Mouse (Mus musculus) adrenal gland (tissue): ENCODE results near the gene Myd88.

Experiments used
- intact Hi-C: fragments of 180-260 bp; cut with DNase I; formaldehyde crosslinking; loops from one replicate; pipeline ENCODE4 v1.15.1; 2025

Gene Myd88

DNA sequence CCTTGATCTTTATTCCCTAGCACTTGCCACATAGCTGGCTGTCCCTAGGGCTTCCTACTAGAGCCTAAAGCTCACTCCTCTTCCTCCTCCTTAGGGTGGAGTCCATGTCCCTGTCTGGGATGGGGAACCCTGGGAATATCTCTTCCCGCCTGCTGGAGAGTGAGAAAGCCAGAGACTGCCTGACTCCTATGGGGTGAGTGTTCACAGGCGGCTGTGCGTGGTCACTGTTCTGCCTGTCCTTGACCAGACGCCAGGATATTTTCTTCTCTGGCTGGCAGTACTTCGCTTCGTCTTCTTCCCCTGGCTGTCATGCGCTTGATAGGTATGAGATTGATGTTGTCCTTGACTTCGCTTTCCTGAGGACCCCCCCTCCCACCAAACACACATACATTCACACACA lies 5.2 kb upstream of the Myd88 start:
- intact Hi-C loops = no loop called here

DNA sequence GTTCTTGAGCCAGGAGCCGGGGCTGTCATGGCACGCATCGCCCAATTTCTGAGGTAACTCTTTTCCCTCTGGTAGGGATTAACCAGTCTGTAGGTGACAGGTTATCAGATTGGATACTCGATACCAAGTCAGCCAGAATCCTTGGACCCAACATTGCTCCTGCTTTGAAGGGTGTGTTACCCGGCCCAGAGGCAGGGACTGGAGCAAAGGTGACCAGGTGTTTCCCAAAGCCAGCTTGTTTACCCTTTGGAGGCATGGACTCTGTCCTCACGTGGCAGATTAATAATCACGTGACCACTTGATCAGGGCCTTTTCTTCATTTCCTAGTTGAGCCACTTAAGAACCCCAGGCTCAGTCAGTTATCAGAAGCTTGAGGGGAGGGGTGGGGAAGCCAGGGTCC lies 1.5 kb upstream of the Myd88 start:
- intact Hi-C loops = no loop called here

- intact Hi-C loops = loop anchor here (2.0 kb wide), 1 partner anchor 17 kb away; the partner anchor contains the start of gene Oxsr1
Observed at GRCm38 (mm10) chr9:119340212-119340580, 1.0 kb downstream of the Myd88 start.

GRCm38 (mm10) chr9:119339558-119340211 lies 1.5 kb downstream of the Myd88 start, which contains the start of gene Acaa1a:
TSS of gene Acaa1a (plus strand) at chr9:119339676.
- intact Hi-C loops = loop anchor here (2.0 kb wide), 1 partner anchor 17 kb away; the partner anchor contains the start of gene Oxsr1

DNA sequence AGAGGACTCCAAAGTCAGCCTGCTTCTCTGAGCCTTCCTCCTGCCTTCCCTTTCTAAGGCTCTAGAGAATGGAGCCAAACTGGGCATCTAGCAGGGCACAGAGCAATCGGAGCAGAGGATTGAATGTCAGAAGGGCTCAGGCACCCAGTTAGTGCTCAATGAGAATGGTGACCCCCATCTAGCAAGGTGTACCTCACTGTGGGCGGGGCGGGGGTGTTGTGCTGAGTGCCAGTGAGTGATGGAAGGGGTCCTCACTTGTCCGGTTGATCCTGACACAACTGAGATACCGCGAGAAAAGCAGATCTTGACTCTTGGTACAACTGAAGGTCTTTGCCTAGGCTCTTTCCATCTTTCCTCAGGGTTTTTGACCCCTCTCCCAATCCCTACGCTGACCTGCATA lies 2.1 kb downstream of the Myd88 start:
- intact Hi-C loops = no loop called here

GRCm38 (mm10) chr9:119338350-119338749 lies 2.9 kb downstream of the Myd88 start:
- intact Hi-C loops = no loop called here

DNA sequence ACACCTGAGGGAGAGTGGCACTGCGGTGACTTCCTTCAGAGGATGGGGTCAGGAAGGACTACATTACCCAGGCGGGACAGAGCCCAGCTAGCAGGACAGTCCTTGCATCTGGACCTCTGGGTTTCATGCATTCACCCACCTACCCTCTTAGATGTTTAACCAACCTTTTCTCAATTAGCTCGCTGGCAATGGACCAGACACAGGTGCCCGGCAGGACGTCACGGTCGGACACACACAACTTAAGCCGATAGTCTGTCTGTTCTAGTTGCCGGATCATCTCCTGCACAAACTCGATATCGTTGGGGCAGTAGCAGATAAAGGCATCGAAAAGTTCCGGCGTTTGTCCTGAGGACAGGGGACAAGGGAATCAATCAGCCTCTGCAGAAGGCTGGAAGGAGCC lies 3.4 kb downstream of the Myd88 start:
- intact Hi-C loops = no loop called here

- intact Hi-C loops = no loop called here
Observed at GRCm38 (mm10) chr9:119335571-119335970, 5.6 kb downstream of the Myd88 start.

GRCm38 (mm10) chr9:119334834-119335233 lies 6.4 kb downstream of the Myd88 start:
- intact Hi-C loops = no loop called here

GRCm38 (mm10) chr9:119334324-119334723 lies 6.9 kb downstream of the Myd88 start:
- intact Hi-C loops = no loop called here

GRCm38 (mm10) chr9:119330186-119330963 lies 10.8 kb downstream of the Myd88 start:
- intact Hi-C loops = no loop called here

DNA sequence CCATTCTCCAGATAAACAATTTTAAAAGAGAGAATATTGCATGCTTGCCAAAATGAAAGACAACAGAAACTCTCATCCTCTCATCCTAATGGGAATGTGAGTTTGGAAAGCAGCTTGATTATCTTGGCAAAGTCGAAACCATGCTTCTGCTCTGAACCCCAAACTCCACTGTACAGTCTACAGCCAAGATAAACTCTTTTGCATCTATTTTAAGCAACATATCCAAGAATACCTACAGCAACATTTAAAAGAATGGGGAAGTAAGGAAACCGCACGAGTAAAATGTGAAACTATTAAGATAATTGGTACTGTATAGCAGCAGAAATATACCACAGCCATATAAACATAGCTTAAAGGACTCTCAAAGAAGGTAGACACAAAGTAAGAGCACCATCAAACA lies 12.7 kb downstream of the Myd88 start:
- intact Hi-C loops = no loop called here

DNA sequence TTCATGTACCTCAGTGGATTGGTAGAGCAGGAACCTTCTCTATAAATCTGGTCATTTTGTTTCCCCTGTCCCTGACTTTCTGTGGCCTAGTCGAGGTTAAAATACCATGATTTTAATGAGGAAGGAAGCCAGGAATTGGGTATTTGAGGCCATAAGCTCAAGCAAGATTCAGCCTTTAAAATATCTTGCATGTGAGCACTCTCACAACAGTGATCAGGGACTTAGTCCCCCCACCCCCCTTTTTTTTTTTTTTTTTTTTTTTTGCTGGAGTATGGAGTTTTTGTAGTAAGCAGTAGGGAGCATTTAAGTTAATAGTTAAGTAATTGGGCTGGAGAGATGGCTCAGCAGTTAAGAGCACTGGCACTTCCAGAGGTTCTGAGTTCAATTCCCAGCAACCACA lies 17.1 kb downstream of the Myd88 start:
- intact Hi-C loops = no loop called here

DNA sequence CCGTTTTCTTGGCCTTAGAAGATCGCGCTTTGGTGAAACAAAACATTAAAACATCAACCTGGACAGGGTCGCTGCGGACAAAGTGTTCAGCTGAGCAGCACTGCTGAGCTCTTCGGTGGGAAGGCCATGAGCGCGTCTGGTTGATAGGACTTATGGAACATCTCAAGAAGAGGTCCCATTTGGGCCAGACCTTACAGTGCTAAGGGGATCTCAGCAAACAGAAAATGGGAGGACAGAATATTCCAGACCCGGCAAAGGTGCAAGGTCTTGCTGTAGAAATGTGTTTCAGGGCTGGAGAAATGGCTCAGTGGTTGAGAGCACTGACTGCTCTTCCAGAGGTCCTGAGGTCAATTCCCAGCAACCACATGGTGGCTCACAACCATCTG lies 18.0 kb downstream of the Myd88 start:
- intact Hi-C loops = loop anchor here (2.0 kb wide), 1 partner anchor 18 kb away; the partner anchor contains the start of gene Myd88

- intact Hi-C loops = loop anchor here (2.0 kb wide), 1 partner anchor 18 kb away; the partner anchor contains the start of gene Myd88
Observed at GRCm38 (mm10) chr9:119322289-119323259, 18.6 kb downstream of the Myd88 start, which contains the start of gene Oxsr1. TSS of gene Oxsr1 (minus strand) at chr9:119322427.

DNA sequence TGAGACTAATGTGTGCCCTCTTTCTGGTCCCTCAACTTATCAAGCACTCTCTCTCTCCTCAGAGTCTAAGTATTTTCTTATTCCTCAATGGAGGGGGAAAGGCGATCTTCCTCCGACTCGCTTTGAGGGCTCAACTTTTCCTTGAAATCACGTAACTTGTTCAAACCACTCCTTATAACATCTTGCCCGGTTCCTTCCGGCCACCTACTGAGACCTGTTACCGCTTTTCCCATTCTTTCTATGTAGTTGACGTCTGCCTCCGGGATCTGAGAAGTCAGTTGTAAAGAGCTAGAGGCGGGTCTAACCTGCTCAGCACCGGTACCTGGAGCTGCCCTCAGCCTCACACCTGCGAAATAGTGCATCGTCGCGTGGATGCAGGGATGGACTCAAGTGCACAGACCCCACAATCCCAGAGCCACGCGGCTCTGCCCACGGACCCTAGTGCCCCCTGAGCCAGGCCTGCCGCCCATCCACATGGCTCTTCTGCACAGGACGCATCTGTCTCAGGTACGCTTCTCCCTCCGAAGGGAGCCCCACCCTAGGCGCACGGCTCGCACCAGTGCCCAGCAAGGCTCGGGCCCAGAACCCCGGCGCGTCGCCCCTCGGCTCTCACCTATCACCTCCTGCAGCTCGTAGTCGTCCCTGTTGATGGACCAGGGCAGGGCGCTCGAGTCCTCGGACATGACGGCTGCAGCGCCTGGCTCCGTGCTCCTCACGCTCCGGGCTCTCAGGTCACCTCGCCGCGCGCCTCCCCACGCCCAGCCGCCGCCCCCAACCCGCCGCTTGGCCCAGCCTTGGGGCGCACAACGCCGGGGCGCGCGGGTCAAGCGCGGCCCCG lies 19.6 kb downstream of the Myd88 start:
- intact Hi-C loops = loop anchor here (2.0 kb wide), 1 partner anchor 19 kb away; the partner anchor contains the start of gene Myd88

- intact Hi-C loops = no loop called here
Observed at GRCm38 (mm10) chr9:119320946-119321345, 20.3 kb downstream of the Myd88 start.

GRCm38 (mm10) chr9:119320446-119320845 lies 20.8 kb downstream of the Myd88 start:
- intact Hi-C loops = no loop called here

- intact Hi-C loops = no loop called here
Observed at GRCm38 (mm10) chr9:119318891-119319290, 22.3 kb downstream of the Myd88 start.

DNA sequence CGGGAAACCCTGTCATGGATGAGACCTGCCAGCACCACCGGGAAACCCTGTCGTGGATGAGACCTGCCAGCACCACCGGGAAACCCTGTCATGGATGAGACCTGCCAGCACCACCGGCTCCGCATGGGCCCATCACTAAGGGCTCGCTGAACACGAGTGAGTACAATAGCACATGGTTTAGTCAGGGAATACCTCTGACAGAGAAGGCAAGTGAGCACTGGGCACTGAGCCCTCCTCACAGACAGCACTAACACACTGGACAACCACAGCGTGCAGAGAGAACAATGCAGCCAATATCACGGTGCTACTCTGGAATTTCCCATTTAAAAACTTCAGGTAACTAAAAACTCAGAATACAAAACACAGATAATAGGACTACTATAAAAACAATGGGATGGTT lies 28.1 kb downstream of the Myd88 start:
- intact Hi-C loops = no loop called here
